Mouse (Mus musculus) liver, embryonic 16.5 days (tissue): ENCODE measurements around the gene Ahcyl2. TPM values are rescaled to one million over a fixed set of nuclear protein-coding genes. Genes with fewer than 3 reads are reported as not detected.

ENCODE experiments used
- ATAC-seq: fragments of 200-750 bp; cut with Nextera tagmentation; 2 replicates; pipeline ENCODE4 v1.8.0; 2017; ENCODE audit warnings: low read depth, mild to moderate bottlenecking, moderate number of reproducible peaks, moderate library complexity
- H3K27ac ChIP-seq: fragments of 300-500 bp; sonication (generic); 2 replicates; pipeline ENCODE4 v1.5.1; 2014; ENCODE audit warnings: mild to moderate bottlenecking, low read length
- H3K27me3 ChIP-seq: fragments of 300-500 bp; sonication (generic); 2 replicates; pipeline ENCODE4 v1.6.1; 2014; ENCODE audit warnings: low read depth, low read length, mixed read lengths; ENCODE audit not compliant: control insufficient read depth, insufficient read depth
- H3K36me3 ChIP-seq: fragments of 300-500 bp; sonication (generic); 2 replicates; pipeline ENCODE4 v1.6.1; 2014; ENCODE audit warnings: mild to moderate bottlenecking; ENCODE audit not compliant: control insufficient read depth, insufficient read depth
- H3K4me1 ChIP-seq: fragments of 300-500 bp; sonication (generic); 2 replicates; pipeline ENCODE4 v1.6.1; 2014; ENCODE audit warnings: low read depth, low read length, mixed read lengths; ENCODE audit not compliant: control insufficient read depth
- H3K4me2 ChIP-seq: fragments of 300-500 bp; sonication (generic); 2 replicates; pipeline ENCODE4 v1.6.1; 2014; ENCODE audit warnings: low read depth, low read length, mixed read lengths
- H3K4me3 ChIP-seq: fragments of 300-500 bp; sonication (generic); 2 replicates; pipeline ENCODE4 v1.5.1; 2014; ENCODE audit warnings: low read depth, mild to moderate bottlenecking, low read length
- H3K9ac ChIP-seq: fragments of 300-500 bp; sonication (generic); 2 replicates; pipeline ENCODE4 v1.6.1; 2014; ENCODE audit warnings: low read depth, low read length
- H3K9me3 ChIP-seq: fragments of 300-500 bp; sonication (generic); replicated peaks from 2 replicates; pipeline ENCODE4 v1.6.1; 2016; ENCODE audit warnings: low read length; ENCODE audit not compliant: control insufficient read depth
- WGBS: fragments of 180-500 bp; shearing (Covaris S2); extraction: QIAGEN DNeasy Blood & Tissue Kit; methylation state at CpG from one replicate; pipeline ENCODE4 v1.1.7; 2014; ENCODE audit not compliant: insufficient replicate concordance; 5-methylcytosine and 5-hydroxymethylcytosine counted together
- polyA plus RNA-seq: library from polyadenylated mRNA; unstranded; fragments of >200 nt; fragmentation: Nextera tagmentation; extraction: Ambion mirVana; gene quantifications from 2 replicates; pipeline ENCODE4 v1.2.1, GENCODE M21; 2015

Ahcyl2 gene
- polyA plus RNA-seq, 1 experiment from 2014 or later, result 4.4 TPM

DNA sequence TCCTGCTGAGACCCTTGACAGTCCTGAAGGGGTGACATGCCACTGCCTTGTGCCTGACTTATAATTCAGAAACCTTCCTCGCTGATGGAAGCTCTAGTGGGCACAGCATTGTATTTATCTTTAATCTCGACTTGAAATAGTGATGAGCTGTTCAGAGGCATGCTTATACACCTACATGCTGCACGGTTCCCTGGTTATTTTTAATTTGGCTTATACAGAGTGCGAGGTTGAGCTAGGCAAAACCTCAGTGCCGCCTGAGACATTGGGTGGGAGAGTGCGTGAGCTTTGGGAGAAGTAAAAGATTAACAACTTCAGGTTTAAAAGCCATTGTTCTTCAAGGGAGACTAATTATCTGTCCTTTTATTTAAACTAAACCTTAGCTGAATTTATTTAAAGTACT, 115.1 kb downstream of the Ahcyl2 start:
- Histone ChIP-seq H3K27ac (no peak overlapping the region), H3K4me3 (no peak overlapping the region), H3K4me1 (no peaks in the 10 kb centered on the region), H3K27me3 (no peaks in the 10 kb centered on the region), H3K9ac (no peak overlapping the region), H3K4me2 (no peak overlapping the region), H3K36me3 (no peaks in the 10 kb centered on the region), H3K9me3 (no peaks in the 10 kb centered on the region)
- 69% methylated on average over 6 of the region's 6 CpGs for WGBS
- no peak for ATAC-seq

DNA sequence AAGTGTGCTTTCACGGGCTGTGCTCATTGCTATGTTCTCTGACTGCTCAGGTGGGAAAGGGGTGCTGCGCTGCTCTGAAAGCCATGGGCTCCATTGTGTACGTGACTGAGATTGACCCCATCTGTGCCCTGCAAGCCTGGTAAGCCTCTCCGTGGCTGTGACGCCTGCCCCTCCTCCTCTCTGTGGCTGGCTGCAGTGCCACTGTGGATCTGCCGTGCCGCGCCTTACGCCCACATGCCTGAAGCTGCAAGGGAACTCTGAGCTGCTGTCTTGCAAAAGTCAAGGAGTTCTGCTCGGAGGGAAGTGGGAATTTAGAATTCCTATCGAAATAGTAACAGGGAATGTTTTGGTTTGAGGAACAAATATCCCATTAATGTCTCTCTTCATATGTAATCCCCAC, 123.3 kb downstream of the Ahcyl2 start:
- Histone ChIP-seq H3K9ac (no peak overlapping the region), H3K4me3 (no peak overlapping the region), H3K36me3 (no peaks in the 10 kb centered on the region), H3K9me3 (no peaks in the 10 kb centered on the region), H3K4me1 (no peaks in the 10 kb centered on the region), H3K27me3 (no peaks in the 10 kb centered on the region), H3K27ac (no peak overlapping the region), H3K4me2 (no peak overlapping the region)
- no peak for ATAC-seq
- WGBS, result 78% methylated on average over 11 of the region's 11 CpGs

DNA sequence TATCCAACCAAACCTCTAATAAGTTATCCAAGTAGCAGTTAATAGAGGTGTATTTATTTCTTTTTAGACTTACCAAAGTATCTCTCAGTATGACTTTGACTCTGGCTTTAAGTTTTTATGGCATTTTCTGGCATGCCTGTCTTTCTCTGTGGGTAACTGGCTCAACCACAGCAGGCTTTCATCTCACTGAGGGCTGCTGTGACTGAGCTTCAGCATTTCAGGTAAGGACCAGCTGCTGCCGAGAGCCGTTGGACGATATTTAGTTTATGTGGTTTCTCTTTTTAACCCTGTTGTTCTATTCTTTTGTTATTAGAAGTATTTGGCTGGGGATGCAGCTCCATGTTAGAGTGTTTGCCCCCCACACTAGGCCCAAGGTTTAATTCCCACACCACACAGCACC, 129.2 kb downstream of the Ahcyl2 start:
- no peak overlapping the region for H3K4me3 ChIP-seq
- no peaks in the 10 kb centered on the region for H3K27me3 ChIP-seq
- H3K27ac ChIP-seq, result no peak overlapping the region
- no peak overlapping the region for H3K4me2 ChIP-seq
- no peak overlapping the region for H3K9ac ChIP-seq
- H3K9me3 ChIP-seq, result no peaks in the 10 kb centered on the region
- peaks cover 2% of the 10 kb centered on the region; the same call in 1 of the 2 replicates for H3K36me3 ChIP-seq
- H3K4me1 ChIP-seq, result no peaks in the 10 kb centered on the region
- ATAC-seq, result no peak
- 79% methylated on average over 3 of the region's 3 CpGs for WGBS

DNA sequence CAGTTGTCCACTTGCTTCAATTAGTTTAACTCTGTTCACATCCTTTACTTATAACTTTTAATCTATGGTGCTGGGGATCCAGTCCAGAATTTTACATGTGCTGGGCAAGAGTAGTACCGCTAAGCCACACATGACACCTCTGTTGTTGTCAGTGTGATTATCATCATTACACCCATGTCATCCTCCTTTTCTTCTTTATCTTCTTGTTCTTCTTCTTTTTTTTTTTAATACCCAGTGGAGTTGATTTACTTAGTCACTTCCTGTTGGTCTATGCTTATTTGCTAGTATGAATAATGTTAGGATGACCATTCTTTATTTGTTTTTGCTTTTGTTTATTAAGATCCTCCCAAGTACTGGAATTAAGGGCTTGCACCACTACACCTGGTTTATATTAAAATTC, 133.6 kb downstream of the Ahcyl2 start:
- 84% methylated on average over 1 of the region's 1 CpGs for WGBS
- ATAC-seq, result no peak
- H3K4me3 ChIP-seq, result no peak overlapping the region

DNA sequence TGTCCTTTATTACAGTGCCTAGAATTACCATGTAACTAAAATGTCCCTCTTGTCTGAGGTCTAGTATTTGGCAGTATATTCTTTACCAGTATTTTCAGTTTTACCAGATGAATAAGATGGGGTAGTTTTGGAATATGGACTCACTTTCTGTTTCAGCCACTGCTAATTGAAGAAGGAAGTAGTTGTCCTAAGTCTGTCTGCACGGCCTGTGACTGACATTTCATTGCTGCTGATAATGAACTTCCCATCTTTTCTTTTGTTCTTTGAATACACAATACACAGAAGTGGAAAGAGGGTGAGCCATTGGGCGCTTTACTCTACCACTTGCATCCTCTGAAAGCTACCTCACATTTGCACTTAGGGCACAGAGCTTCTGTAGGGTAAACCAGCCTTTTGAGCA, 134.4 kb downstream of the Ahcyl2 start:
- 37% methylated on average over 2 of the region's 2 CpGs for WGBS
- no peak for ATAC-seq
- Histone ChIP-seq H3K27me3 (no peaks in the 10 kb centered on the region), H3K36me3 (no peaks in the 10 kb centered on the region; the same call in 1 of the 2 replicates), H3K9ac (no peak overlapping the region), H3K4me1 (no peaks in the 10 kb centered on the region), H3K27ac (no peak overlapping the region), H3K4me3 (no peak overlapping the region), H3K9me3 (no peaks in the 10 kb centered on the region), H3K4me2 (no peak overlapping the region)

More for the DNA sequence above, 133.6 kb downstream of the Ahcyl2 start:
- Histone ChIP-seq H3K27ac (no peak overlapping the region), H3K27me3 (no peaks in the 10 kb centered on the region), H3K4me2 (no peak overlapping the region), H3K4me1 (no peaks in the 10 kb centered on the region), H3K9me3 (no peaks in the 10 kb centered on the region), H3K9ac (no peak overlapping the region), H3K36me3 (no peaks in the 10 kb centered on the region; the same call in 1 of the 2 replicates)

DNA sequence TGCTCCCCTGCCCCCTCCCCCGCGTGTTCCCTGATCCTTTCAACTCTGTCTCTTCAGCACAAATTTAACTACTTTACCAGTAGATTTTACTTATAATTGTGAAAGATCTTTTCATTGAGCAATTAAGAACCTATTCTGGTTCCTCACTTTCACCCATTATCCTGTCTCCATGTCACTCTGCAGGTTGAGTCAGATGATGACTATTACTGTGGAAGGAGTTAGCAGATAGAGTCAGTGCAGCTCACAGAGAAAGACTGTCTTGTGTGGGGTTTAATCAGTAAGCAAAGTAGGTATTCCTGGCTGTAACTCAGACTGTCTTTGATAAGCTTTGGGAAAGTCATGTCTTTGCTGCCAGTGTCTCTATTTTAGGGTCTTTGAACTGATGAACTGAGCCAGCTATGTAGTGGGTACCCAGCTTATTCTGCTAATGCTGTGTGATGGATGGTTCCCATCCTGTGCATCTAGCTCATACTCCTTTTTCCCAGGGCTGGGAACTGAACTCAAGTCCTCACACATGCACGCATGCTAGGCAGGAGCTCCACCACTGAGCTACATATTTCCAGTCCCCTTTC, 135.6 kb downstream of the Ahcyl2 start:
- Histone ChIP-seq H3K9me3 (no peaks in the 10 kb centered on the region), H3K27me3 (no peaks in the 10 kb centered on the region), H3K9ac (no peak overlapping the region), H3K4me2 (no peak overlapping the region), H3K4me3 (no peak overlapping the region), H3K27ac (no peak overlapping the region), H3K4me1 (no peaks in the 10 kb centered on the region), H3K36me3 (no peaks in the 10 kb centered on the region)
- WGBS, result 76% methylated on average over 3 of the region's 3 CpGs
- ATAC-seq, result no peak

DNA sequence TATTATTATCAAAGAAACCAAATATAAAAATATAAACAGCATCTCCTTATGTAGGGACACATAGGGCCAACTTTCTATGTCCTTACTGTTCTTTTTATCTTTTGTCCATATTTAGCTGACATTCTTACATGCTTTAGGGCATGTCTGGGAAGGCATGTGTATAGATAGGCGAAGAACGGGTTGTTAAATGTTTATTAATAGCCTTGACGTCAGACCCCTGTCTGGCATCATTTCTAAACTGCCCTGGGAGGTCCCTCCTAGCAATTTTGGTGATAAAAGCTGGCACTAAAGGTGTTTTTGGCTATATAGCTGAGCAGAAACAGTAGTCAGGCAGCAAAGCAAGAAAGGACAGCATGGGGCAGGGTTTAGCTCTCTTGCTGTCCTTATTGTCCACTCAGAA, 136.5 kb downstream of the Ahcyl2 start:
- no peak overlapping the region for H3K27ac ChIP-seq
- H3K36me3 ChIP-seq, result peaks cover 2% of the 10 kb centered on the region; the same call in 1 of the 2 replicates
- WGBS, result 71% methylated on average over 3 of the region's 3 CpGs
- no peak for ATAC-seq
- H3K4me3 ChIP-seq, result no peak overlapping the region
- no peak overlapping the region for H3K4me2 ChIP-seq
- no peak overlapping the region for H3K9ac ChIP-seq
- no peaks in the 10 kb centered on the region for H3K4me1 ChIP-seq
- no peaks in the 10 kb centered on the region for H3K9me3 ChIP-seq
- no peaks in the 10 kb centered on the region for H3K27me3 ChIP-seq

DNA sequence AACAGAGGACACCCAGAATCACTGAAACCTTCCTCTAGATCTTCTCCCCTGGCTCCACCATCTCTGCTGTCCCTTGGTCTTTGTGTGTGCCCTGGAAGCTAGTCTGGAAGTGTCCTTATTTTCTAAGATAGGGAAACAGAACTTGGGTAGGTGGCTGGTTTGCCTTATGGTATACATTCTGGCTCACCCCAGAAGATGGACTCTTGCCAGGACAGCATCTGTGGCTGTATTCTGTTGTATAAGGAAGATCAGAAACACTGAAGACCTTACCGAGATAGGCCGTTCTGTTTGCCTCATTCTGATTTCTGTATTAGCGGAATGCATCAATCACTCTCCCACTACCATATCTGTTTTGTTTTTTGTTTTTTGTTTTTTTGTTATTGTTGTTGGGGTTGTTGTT, 142.8 kb downstream of the Ahcyl2 start:
- H3K4me1 ChIP-seq, result no peaks in the 10 kb centered on the region
- no peak for ATAC-seq
- 85% methylated on average over 3 of the region's 3 CpGs for WGBS
- H3K9me3 ChIP-seq, result no peaks in the 10 kb centered on the region
- H3K4me3 ChIP-seq, result no peak overlapping the region
- peaks cover 2% of the 10 kb centered on the region; the same call in 1 of the 2 replicates for H3K36me3 ChIP-seq
- no peak overlapping the region for H3K9ac ChIP-seq
- peaks cover 9% of the 10 kb centered on the region for H3K27me3 ChIP-seq
- H3K27ac ChIP-seq, result no peak overlapping the region
- no peak overlapping the region for H3K4me2 ChIP-seq

DNA sequence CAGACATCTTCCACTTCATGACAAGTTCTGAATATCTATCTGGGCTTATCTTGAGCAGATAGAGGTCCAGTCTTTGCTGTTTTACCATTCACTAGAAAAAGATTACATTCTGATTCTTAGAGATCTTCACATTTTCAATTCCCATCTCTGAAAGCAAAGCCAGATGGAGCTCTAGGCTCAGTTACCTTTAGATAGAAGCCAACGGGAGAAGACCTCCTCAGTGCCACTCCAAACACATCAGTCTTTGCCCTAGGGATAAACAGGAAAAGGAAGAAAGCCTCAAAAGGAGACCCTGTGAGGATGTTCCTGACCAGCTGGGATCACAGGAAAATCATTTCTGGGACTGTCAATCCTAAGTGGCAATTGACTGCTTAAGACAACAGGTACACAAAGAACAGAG, 145.9 kb downstream of the Ahcyl2 start:
- H3K4me1 ChIP-seq, result peaks cover 8% of the 10 kb centered on the region
- no peak overlapping the region for H3K27ac ChIP-seq
- no peak overlapping the region for H3K4me3 ChIP-seq
- H3K27me3 ChIP-seq, result peaks cover 28% of the 10 kb centered on the region
- H3K4me2 ChIP-seq, result no peak overlapping the region
- peaks cover 2% of the 10 kb centered on the region; the same call in 1 of the 2 replicates for H3K36me3 ChIP-seq
- H3K9me3 ChIP-seq, result no peaks in the 10 kb centered on the region
- ATAC-seq, result no peak
- H3K9ac ChIP-seq, result no peak overlapping the region
- WGBS, result 8% methylated on average over 1 of the region's 1 CpGs
